Mouse (Mus musculus) embryo, embryonic 11.5 days (tissue): ENCODE data around the gene Asl.
"Not testable (repeated sequence)": the region's sequence is repeated elsewhere in the genome, so short reads cannot be mapped to it uniquely, and the experiment has no call there.

Source experiments
- DNase-seq: peaks from one replicate; pipeline ENCODE4 v3.0.0-alpha.2; 2012; ENCODE audit warnings: low read depth, low spot score

Asl gene

GRCm38 (mm10) chr5:130046100-130046499, 17.1 kb upstream of the Asl start:
- DNase-seq, result no peak

GRCm38 (mm10) chr5:130044201-130044695, 15.2 kb upstream of the Asl start:
- no peak for DNase-seq

GRCm38 (mm10) chr5:130043741-130044140, 14.7 kb upstream of the Asl start:
- DNase-seq, result no peak

- no peak for DNase-seq
Measured at GRCm38 (mm10) chr5:130041262-130041661, 12.2 kb upstream of the Asl start.

GRCm38 (mm10) chr5:130040797-130041196, 11.8 kb upstream of the Asl start:
- DNase-seq, result no peak

- DNase-seq, result peak; percentile 64
Measured at GRCm38 (mm10) chr5:130037752-130038455, 8.9 kb upstream of the Asl start.

GRCm38 (mm10) chr5:130036300-130036699, 7.3 kb upstream of the Asl start:
- not testable (repeated sequence) for DNase-seq

- DNase-seq, result no peak
Measured at GRCm38 (mm10) chr5:130033869-130034268, 4.8 kb upstream of the Asl start.

- no peak for DNase-seq
Measured at GRCm38 (mm10) chr5:130031410-130032390, 2.7 kb upstream of the Asl start.

- DNase-seq, result no peak
Measured at GRCm38 (mm10) chr5:130027696-130028095, 1.4 kb downstream of the Asl start.

GRCm38 (mm10) chr5:130027134-130027533, 1.9 kb downstream of the Asl start:
- DNase-seq, result no peak

- peak; percentile 80 for DNase-seq
Measured at GRCm38 (mm10) chr5:130023767-130024539, 5.1 kb downstream of the Asl start.

- no peak for DNase-seq
Measured at GRCm38 (mm10) chr5:130023067-130023766, 5.8 kb downstream of the Asl start.

GRCm38 (mm10) chr5:130022366-130022765, 6.7 kb downstream of the Asl start:
- no peak for DNase-seq

- DNase-seq, result no peak
Measured at GRCm38 (mm10) chr5:130021361-130021966, 7.6 kb downstream of the Asl start.

GRCm38 (mm10) chr5:130019461-130019860, 9.6 kb downstream of the Asl start:
- DNase-seq, result no peak

GRCm38 (mm10) chr5:130015104-130015503, 13.9 kb downstream of the Asl start:
- no peak for DNase-seq

- no peak for DNase-seq
Measured at GRCm38 (mm10) chr5:130010961-130011360, 18.1 kb downstream of the Asl start.

- DNase-seq, result no peak
Measured at GRCm38 (mm10) chr5:130009784-130010183, 19.3 kb downstream of the Asl start.

GRCm38 (mm10) chr5:130008034-130008590, 20.9 kb downstream of the Asl start:
- DNase-seq, result no peak
